Mouse (Mus musculus) lung, postnatal 0 days (tissue): Measurements from ENCODE around the gene Cldn11.

ENCODE experiments used
- CTCF ChIP-seq: IDR thresholded peaks from 2 replicates; pipeline ENCODE4 v1.5.1; 2016; ENCODE audit warnings: antibody characterized with exemption, mild to moderate bottlenecking
- EP300 ChIP-seq: IDR thresholded peaks from 2 replicates; pipeline ENCODE4 v1.6.1; 2016; ENCODE audit warnings: antibody characterized with exemption, mild to moderate bottlenecking, control low read depth

DNA sequence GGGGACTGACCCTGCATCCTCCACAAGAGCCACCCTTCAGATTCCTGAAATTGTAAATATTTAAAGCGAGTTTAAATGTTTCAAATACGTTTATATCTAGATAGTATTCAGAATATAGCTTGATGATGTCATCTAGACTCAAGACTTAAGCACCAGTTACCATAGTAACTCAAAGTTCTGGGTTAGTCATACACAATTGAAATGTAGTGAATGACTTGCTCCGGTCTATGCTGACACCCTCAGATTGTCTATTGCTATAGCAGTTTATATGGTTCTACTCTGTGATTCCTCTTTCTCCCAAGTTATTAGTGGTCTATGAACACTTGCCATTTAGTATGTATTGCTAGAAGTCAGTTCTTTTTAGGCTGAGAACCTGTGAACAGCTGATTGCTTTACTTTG is 40.6 kb upstream of the Cldn11 start:
- peak; percentile 60 for TF ChIP-seq CTCF
- TF ChIP-seq EP300 = no peak
